Mouse (Mus musculus): ENCODE measurements around the gene Tubgcp3. TPM values are rescaled to one million over a fixed set of nuclear protein-coding genes. Genes with fewer than 3 reads are reported as not detected.
"Not testable (repeated sequence)": the region's sequence is repeated elsewhere in the genome, so short reads cannot be mapped to it uniquely, and the experiment has no call there.

Gene Tubgcp3
- polyA plus RNA-seq, 2 experiments from 2014 or later = 40.4 to 42.8 TPM

- no peak for ATAC-seq
Measured at GRCm38 (mm10) chr8:12641527-12641926, 30.5 kb downstream of the Tubgcp3 start.

- ATAC-seq = no peak
Measured at GRCm38 (mm10) chr8:12638446-12638845, 33.6 kb downstream of the Tubgcp3 start.

GRCm38 (mm10) chr8:12635366-12635765, 36.7 kb downstream of the Tubgcp3 start:
- ATAC-seq = no peak

GRCm38 (mm10) chr8:12629079-12629478, 43.0 kb downstream of the Tubgcp3 start:
- ATAC-seq = peak; percentile 36

- ATAC-seq = no peak
Measured at GRCm38 (mm10) chr8:12625890-12626289, 46.2 kb downstream of the Tubgcp3 start.

- no peak for ATAC-seq
Measured at GRCm38 (mm10) chr8:12621550-12622222, 50.4 kb downstream of the Tubgcp3 start.

- ATAC-seq = not testable (repeated sequence)
Measured at GRCm38 (mm10) chr8:12617369-12617768, 54.7 kb downstream of the Tubgcp3 start.

GRCm38 (mm10) chr8:12613201-12613600, 58.8 kb downstream of the Tubgcp3 start:
- no peak for ATAC-seq

- no peak for ATAC-seq
Measured at GRCm38 (mm10) chr8:12609752-12610449, 62.1 kb downstream of the Tubgcp3 start.

- no peak for ATAC-seq
Measured at GRCm38 (mm10) chr8:12608810-12609209, 63.2 kb downstream of the Tubgcp3 start.

GRCm38 (mm10) chr8:12607223-12607622, 64.8 kb downstream of the Tubgcp3 start:
- ATAC-seq = peak; percentile 88

GRCm38 (mm10) chr8:12583785-12584184, 88.3 kb downstream of the Tubgcp3 start:
- ATAC-seq = no peak

- ATAC-seq = not testable (repeated sequence)
Measured at GRCm38 (mm10) chr8:12579339-12579999, 92.6 kb downstream of the Tubgcp3 start.

GRCm38 (mm10) chr8:12576739-12577138, 95.3 kb downstream of the Tubgcp3 start:
- ATAC-seq = no peak

- ATAC-seq = no peak
Measured at GRCm38 (mm10) chr8:12576003-12576402, 96.0 kb downstream of the Tubgcp3 start.

- ATAC-seq = no peak
Measured at GRCm38 (mm10) chr8:12572814-12573534, 99.1 kb downstream of the Tubgcp3 start, which contains the start of gene Spaca7. Spaca7 (plus strand) TSS chr8:12573029.

GRCm38 (mm10) chr8:12566509-12566908, 105.5 kb downstream of the Tubgcp3 start:
- ATAC-seq = no peak

- no peak for ATAC-seq
Measured at GRCm38 (mm10) chr8:12565488-12565887, 106.6 kb downstream of the Tubgcp3 start.

- ATAC-seq = no peak
Measured at GRCm38 (mm10) chr8:12564307-12564706, 107.7 kb downstream of the Tubgcp3 start.

Measured in activated CD4-positive, CD25-positive, alpha-beta regulatory T cell, adult 4 months (primary cell).